Mouse (Mus musculus) left cerebral cortex, postnatal 36 days (tissue): ENCODE measurements around the gene Prpf3. TPM values are rescaled to one million over a fixed set of nuclear protein-coding genes. Genes with fewer than 3 reads are reported as not detected.

ENCODE experiments used
- total RNA-seq, 2 experiments: library from RNA; stranded (reverse); gene quantifications; 2 replicates each; pipeline ENCODE4 v1.2.3; 2021

Gene Prpf3
- total RNA-seq, 2 experiments from 2014 or later: 23.8 to 40.3 TPM

Other genes with a start within 250 kb of the Prpf3 start
- gene Ensa, start 230.9 kb downstream of the Prpf3 start, total RNA-seq: 100 to 1,000 TPM; 361 to 394 TPM
- 10 to 100 TPM; 49.9 to 56.5 TPM for gene Mcl1, start 197.1 kb downstream of the Prpf3 start, total RNA-seq
- gene Adamtsl4, start 168.0 kb downstream of the Prpf3 start, total RNA-seq: 1 to 10 TPM; 4.2 to 4.9 TPM
- 10 to 100 TPM; 11.0 to 17.9 TPM for gene Ecm1, start 116.3 kb downstream of the Prpf3 start, total RNA-seq
- 10 to 100 TPM; 33.9 to 44.6 TPM for gene Tars2, start 95.7 kb downstream of the Prpf3 start, total RNA-seq
- 10 to 100 TPM; 59.2 to 68.9 TPM for gene Rprd2, start 37.0 kb downstream of the Prpf3 start, total RNA-seq
- gene Mrps21, start 15.6 kb upstream of the Prpf3 start, total RNA-seq: 100 to 1,000 TPM; 149 to 158 TPM
- 10 to 100 TPM; 18.6 to 26.6 TPM for gene Ciart, start 26.4 kb upstream of the Prpf3 start, total RNA-seq
- gene BC028528, start 36.1 kb upstream of the Prpf3 start, total RNA-seq: 1 to 10 TPM; 3.4 to 5.5 TPM
- 10 to 100 TPM; 61.8 to 75.2 TPM for gene Aph1a, start 38.1 kb upstream of the Prpf3 start, total RNA-seq
- 10 to 100 TPM in 1 of 2 experiments, 1 to 10 TPM in 1; 8.8 to 10.6 TPM for gene Car14, start 48.8 kb upstream of the Prpf3 start, total RNA-seq
- 10 to 100 TPM; 87.9 to 91.2 TPM for gene Anp32e, start 73.4 kb upstream of the Prpf3 start, total RNA-seq
- gene Plekho1, start 140.1 kb upstream of the Prpf3 start, total RNA-seq: 10 to 100 TPM; 80.1 to 93.9 TPM
- 10 to 100 TPM; 40.5 to 42.1 TPM for gene Vps45, start 202.6 kb upstream of the Prpf3 start, total RNA-seq
- gene Otud7b, start 248.6 kb upstream of the Prpf3 start, total RNA-seq: 10 to 100 TPM; 28.8 to 32.0 TPM